Mouse (Mus musculus) testis, adult 2 months (tissue): Measurements from ENCODE around the gene Gm28308.

Experiments
- CTCF ChIP-seq: fragments of 200-500 bp; IDR thresholded peaks from 2 replicates; pipeline ENCODE4 v1.5.1; 2012; ENCODE audit warnings: low read depth, mild to moderate bottlenecking, inconsistent platforms, low read length, moderate library complexity; ENCODE audit not compliant: control insufficient read depth, insufficient read depth, insufficient replicate concordance
- POLR2A ChIP-seq: fragments of 200-500 bp; IDR thresholded peaks from 2 replicates; pipeline ENCODE4 v1.6.1; 2012; ENCODE audit warnings: low read depth, mild to moderate bottlenecking, inconsistent platforms, low read length, moderate library complexity; ENCODE audit not compliant: control insufficient read depth

DNA sequence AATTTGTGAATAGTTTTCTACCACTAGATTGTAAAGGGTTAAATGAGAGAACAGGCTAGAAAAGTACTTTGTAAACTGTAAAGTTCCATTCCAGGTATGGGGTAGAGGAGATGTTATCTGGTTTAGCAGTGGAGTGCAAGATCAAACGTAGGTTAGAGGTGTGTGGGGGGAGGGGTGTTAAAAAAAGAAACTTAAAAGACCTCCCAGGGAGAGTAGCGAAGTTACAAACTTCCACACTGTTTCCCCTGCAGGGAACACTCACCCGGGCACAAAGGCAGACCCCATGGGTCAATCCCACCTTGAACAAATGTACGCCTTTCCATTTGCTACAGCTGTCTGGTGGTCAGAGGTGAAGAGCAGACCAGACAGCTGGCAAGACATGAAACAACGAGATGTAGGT, 97.2 kb downstream of the Gm28308 start:
- no peak for TF ChIP-seq CTCF
- no peak for TF ChIP-seq POLR2A
